Mouse (Mus musculus) testis, adult 2 months (tissue): ENCODE data around the gene Prkn.

ENCODE experiments used
- CTCF ChIP-seq: fragments of 200-500 bp; IDR thresholded peaks from 2 replicates; pipeline ENCODE4 v1.5.1; 2012; ENCODE audit warnings: low read depth, mild to moderate bottlenecking, inconsistent platforms, low read length, moderate library complexity; ENCODE audit not compliant: control insufficient read depth, insufficient read depth, insufficient replicate concordance
- POLR2A ChIP-seq: fragments of 200-500 bp; IDR thresholded peaks from 2 replicates; pipeline ENCODE4 v1.6.1; 2012; ENCODE audit warnings: low read depth, mild to moderate bottlenecking, inconsistent platforms, low read length, moderate library complexity; ENCODE audit not compliant: control insufficient read depth

DNA sequence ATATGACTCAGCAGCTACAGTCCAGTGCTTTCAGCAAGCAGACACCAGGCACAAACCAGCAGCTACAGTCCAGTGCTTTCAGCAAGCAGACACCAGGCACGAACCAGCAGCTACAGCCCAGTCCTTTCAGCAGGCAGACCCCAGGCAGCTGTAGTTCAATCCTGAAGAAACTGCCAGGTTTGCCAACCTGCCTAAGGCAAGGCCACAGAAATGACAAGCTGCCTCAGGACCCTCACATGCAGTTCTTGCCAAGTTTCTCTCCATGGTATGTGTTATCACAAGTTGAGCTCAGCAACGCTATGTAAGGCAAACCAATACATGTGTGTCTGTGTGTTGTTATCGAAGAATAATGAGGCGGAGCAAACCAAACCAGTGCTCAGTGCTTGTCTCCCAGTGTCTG, 1091.5 kb downstream of the Prkn start:
- no peak for TF ChIP-seq CTCF
- no peak for TF ChIP-seq POLR2A
